Mouse (Mus musculus): ENCODE results near the gene Wnt5b. TPM values are rescaled to one million over a fixed set of nuclear protein-coding genes. Genes with fewer than 3 reads are reported as not detected.
"Not testable (repeated sequence)": the region's sequence is repeated elsewhere in the genome, so short reads cannot be mapped to it uniquely, and the experiment has no call there.

Gene Wnt5b
- polyA plus RNA-seq, 1 experiment: 1.9 TPM

DNA sequence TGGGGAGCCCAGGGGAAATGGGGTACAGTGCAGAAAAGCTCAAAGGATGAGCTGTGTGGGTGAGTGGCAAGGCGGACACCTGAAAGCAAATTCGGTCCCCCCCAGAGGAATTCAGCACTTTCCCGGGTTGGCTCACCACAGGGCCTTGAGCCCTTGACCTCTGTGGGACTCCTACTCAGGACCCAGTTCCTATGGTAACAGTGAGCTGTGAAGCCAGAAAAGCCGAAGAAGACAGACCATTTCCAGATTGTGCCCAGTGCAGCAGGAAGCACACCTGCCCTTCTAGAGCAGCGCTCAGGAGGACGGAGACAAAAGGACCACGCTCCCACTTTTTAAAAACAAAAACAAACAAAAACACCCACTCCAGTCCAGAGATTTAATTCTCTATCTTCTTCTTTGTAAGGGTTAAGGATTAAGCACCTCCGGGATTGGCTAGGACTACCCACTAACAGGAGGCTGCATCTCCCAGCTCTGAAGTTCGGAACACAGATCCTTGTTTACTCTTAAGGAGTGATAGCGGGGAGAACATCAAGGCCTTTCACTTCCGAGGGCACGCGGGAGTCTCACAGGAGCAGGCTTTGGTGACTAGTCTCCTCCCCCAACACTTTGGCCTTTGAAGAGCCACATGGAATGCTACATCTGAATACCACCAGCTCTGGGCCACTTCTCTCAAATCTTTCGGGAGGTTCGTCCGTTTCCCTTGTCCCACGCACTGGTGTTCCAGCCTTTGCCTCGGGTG is 95.7 kb downstream of the Wnt5b start:
- H3K4me3 ChIP-seq (ENCODE audit: insufficient read depth, low read length): no peak overlapping the region
- TF ChIP-seq POLR2A (IDR thresholded peaks at IDR 0.05; ENCODE audit: extremely low read depth, insufficient read depth, low read length) (no peak), CTCF (IDR thresholded peaks at IDR 0.05; ENCODE audit: extremely low read depth, insufficient read depth, low read length) (no peak)
- H3K4me1 ChIP-seq (ENCODE audit: control insufficient read depth, insufficient read depth, low read length): peaks cover 4% of the 10 kb centered on the region; the same call in 1 of the 2 replicates
- H3K27ac ChIP-seq (ENCODE audit: insufficient read depth, low read length): no peak overlapping the region

- no peak for TF ChIP-seq POLR2A (IDR thresholded peaks at IDR 0.05; ENCODE audit: extremely low read depth, insufficient read depth, low read length)
- no peak for TF ChIP-seq CTCF (IDR thresholded peaks at IDR 0.05; ENCODE audit: extremely low read depth, insufficient read depth, low read length)
- H3K4me1 ChIP-seq (ENCODE audit: control insufficient read depth, insufficient read depth, low read length): no peaks in the 10 kb centered on the region; the same call in 1 of the 2 replicates
- H3K4me3 ChIP-seq (ENCODE audit: insufficient read depth, low read length): no peak overlapping the region
These were observed 98.2 kb downstream of the Wnt5b start for GRCm38 (mm10) chr6:119445671-119446607.

DNA sequence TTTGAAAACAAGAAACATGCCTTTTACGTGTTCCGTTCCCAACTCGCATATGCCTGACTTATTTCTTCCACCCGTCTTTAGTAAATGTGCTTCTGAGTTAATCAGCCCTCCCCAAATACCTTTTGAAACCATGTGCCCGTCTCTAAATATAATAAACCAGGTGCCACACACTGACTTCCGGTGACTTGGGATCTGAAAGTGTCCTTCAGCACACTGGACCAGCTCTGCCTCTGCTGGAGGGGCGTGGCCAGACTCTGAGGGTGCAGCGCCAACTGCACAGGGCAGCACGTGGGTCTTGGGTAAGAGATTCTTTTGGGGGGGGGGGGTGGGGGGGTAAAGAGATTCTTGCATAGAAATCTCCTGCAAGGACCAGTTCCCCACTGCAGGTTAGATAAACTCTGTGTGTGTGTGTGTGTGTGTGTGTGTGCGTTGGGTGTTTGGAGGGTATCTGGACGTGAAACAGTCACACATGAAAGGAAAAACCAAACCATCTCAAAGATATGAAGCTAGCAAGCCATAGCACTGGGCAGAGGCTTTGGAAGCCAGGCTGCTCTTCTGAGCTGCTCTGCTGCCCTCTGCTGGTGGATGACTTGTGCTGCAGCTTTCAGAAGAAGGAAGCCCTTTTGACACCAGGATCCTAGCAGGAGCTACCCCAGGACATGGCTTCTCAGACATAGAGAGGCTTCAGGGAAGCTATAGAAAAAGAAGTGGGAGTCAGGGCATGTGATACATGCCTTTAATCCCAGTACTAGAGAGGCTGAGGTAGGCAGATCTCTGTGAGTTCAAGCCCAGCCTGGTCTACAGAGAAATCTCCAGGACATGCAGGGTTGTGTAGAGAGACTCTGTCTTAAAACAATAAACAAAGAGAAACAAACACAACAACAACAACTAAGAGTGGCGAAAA is 100.2 kb downstream of the Wnt5b start:
- H3K4me3 ChIP-seq (ENCODE audit: insufficient read depth, low read length): no peak overlapping the region
- no peaks in the 10 kb centered on the region; the same call in 1 of the 2 replicates for H3K4me1 ChIP-seq (ENCODE audit: control insufficient read depth, insufficient read depth, low read length)
- TF ChIP-seq POLR2A (IDR thresholded peaks at IDR 0.05; ENCODE audit: extremely low read depth, insufficient read depth, low read length) (no peak), CTCF (IDR thresholded peaks at IDR 0.05; ENCODE audit: extremely low read depth, insufficient read depth, low read length) (peak; percentile 97)
- H3K27ac ChIP-seq (ENCODE audit: insufficient read depth, low read length): no peak overlapping the region

More at GRCm38 (mm10) chr6:119445671-119446607, 98.2 kb downstream of the Wnt5b start:
- no peak overlapping the region for H3K27ac ChIP-seq (ENCODE audit: insufficient read depth, low read length)

- not testable (repeated sequence) for H3K4me3 ChIP-seq (ENCODE audit: insufficient read depth, low read length); H3K27ac ChIP-seq (ENCODE audit: insufficient read depth, low read length); H3K4me1 ChIP-seq (ENCODE audit: control insufficient read depth, insufficient read depth, low read length)
These were observed 101.4 kb downstream of the Wnt5b start for GRCm38 (mm10) chr6:119442729-119443128.

DNA sequence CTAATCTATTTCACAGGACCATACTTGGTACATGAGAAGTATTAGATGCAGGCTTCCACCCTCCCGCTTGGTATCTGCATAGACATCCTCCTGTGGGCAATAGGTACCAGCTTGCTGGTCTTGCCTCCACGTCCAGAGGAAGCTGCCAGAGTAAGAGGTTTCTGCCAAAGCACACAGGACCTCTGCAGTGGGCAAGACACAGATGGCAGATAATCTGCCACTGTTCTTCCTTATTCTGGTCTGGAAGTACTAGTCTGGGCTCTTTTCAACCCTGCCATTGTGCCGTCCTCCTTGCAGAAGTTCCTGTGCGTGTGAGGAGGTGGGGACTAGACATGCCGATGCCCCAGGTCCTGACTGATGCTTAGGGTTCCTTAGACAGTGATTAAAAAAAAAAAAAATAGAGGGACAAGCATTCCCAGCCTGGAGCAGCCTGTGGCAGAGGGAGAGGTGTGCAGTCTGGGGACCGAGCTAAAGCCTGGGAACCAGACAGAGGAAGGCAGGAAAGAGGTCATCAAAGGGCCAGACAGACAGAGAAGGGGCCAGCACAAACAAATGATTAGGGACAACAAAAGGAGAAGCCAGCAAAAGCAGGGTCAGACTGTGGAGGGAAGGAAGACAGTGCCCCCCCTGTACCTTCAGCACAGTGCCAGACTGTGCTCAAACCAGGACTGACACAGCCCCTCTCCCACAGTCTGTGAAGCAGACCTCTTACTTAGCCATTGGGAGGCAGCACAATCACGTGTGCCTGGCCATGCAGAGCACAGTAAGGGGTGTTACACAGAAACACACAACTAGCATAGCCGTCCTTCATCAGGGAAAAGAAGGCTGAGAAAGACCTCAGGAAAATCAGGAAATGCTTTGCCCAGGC is 106.0 kb downstream of the Wnt5b start:
- Histone ChIP-seq H3K4me3 (ENCODE audit: insufficient read depth, low read length) (no peak overlapping the region), H3K4me1 (ENCODE audit: control insufficient read depth, insufficient read depth, low read length) (no peaks in the 10 kb centered on the region), H3K27ac (ENCODE audit: insufficient read depth, low read length) (no peak overlapping the region)
- TF ChIP-seq POLR2A (IDR thresholded peaks at IDR 0.05; ENCODE audit: extremely low read depth, insufficient read depth, low read length) (no peak), CTCF (IDR thresholded peaks at IDR 0.05; ENCODE audit: extremely low read depth, insufficient read depth, low read length) (no peak)

GRCm38 (mm10) chr6:119434394-119434793 is 109.8 kb downstream of the Wnt5b start:
- Histone ChIP-seq H3K4me3 (ENCODE audit: insufficient read depth, low read length) (no peak overlapping the region), H3K4me1 (ENCODE audit: control insufficient read depth, insufficient read depth, low read length) (no peaks in the 10 kb centered on the region), H3K27ac (ENCODE audit: insufficient read depth, low read length) (no peak overlapping the region)
- TF ChIP-seq CTCF (IDR thresholded peaks at IDR 0.05; ENCODE audit: extremely low read depth, insufficient read depth, low read length): no peak
- no peak for TF ChIP-seq POLR2A (IDR thresholded peaks at IDR 0.05; ENCODE audit: extremely low read depth, insufficient read depth, low read length)

DNA sequence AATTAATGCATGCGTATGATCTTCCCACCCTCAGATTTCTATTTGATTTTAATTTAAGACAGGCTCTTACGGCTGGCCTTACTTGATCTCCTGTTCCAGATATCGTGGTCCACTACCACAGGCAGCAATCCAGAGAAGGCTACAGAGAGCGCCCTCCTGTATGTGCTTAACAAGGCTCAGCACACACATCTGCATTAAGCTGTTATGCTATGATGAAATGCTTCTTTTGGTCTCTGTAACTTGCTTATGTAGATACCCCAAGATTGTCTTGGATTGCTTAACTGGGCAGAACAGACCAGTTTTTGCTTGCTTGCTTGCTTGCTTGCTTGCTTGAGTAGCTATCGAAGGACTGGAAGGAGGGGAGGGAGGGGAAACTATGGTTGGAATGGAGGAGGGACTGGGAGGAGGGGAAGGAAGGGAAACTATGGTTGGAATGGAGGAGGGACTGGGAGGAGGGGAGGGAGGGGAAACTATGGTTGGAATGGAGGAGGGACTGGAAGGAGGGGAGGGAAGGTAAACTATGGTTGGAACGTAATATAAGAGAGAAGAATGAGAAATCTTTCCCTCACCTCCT is 112.3 kb downstream of the Wnt5b start:
- Histone ChIP-seq H3K27ac (ENCODE audit: insufficient read depth, low read length) (no peak overlapping the region), H3K4me3 (ENCODE audit: insufficient read depth, low read length) (no peak overlapping the region), H3K4me1 (ENCODE audit: control insufficient read depth, insufficient read depth, low read length) (no peaks in the 10 kb centered on the region)
- TF ChIP-seq CTCF (IDR thresholded peaks at IDR 0.05; ENCODE audit: extremely low read depth, insufficient read depth, low read length) (no peak), POLR2A (IDR thresholded peaks at IDR 0.05; ENCODE audit: extremely low read depth, insufficient read depth, low read length) (no peak)

DNA sequence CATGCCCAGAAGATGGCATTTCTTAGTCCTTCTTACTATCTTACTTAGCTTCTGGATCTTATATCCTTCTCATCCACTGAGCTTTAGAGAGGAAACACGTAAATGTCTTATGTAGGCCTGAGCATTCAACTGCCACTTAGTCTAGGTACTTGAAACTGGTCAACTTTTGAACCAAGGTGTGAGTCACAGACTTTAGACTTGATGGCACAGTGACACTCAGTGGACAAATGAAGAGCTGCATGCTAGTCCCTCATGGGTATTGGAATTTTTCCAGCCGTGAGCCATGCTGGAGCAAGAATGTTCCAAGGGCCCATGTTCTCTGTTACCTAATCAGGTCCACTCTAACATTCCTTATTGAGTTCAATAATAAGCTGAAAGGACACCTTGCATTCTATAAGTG is 113.6 kb downstream of the Wnt5b start:
- Histone ChIP-seq H3K27ac (ENCODE audit: insufficient read depth, low read length) (no peak overlapping the region), H3K4me1 (ENCODE audit: control insufficient read depth, insufficient read depth, low read length) (no peaks in the 10 kb centered on the region), H3K4me3 (ENCODE audit: insufficient read depth, low read length) (no peak overlapping the region)
- TF ChIP-seq CTCF (IDR thresholded peaks at IDR 0.05; ENCODE audit: extremely low read depth, insufficient read depth, low read length) (peak; percentile 72), POLR2A (IDR thresholded peaks at IDR 0.05; ENCODE audit: extremely low read depth, insufficient read depth, low read length) (no peak)
